Mouse (Mus musculus): ENCODE data around the gene Chrna3. TPM values are rescaled to one million over a fixed set of nuclear protein-coding genes. Genes with fewer than 3 reads are reported as not detected.
A peak's percentile ranks its signal among the peaks of the same experiment; 100 is the strongest.

Gene Chrna3
- total RNA-seq (2022), result 10 to 100 TPM; 15.0 to 38.6 (median 22.9) TPM

DNA sequence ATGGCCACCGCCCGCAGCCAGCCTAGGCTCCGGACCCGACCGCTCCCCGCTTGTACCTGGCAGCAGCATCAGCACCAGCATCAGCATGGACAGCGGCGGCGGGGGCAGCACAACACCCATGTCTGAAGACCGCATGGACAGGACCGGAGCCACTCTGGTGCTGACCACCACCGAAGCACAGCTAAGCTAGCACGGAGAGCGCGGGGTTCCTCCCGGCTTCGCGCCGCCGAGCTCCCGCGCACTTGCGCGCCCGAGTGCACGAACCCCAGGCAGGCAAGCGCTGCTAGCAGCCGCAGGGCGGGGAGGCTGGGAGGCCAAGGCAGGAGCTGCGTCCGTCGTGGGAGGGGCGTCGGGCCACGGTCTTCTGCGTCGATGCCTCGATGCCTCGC, at the start of gene Chrna3:
Chrna3 (minus strand) TSS at position 288 of the 389 bp plus-strand sequence.
- DNase-seq, result no peak

DNA sequence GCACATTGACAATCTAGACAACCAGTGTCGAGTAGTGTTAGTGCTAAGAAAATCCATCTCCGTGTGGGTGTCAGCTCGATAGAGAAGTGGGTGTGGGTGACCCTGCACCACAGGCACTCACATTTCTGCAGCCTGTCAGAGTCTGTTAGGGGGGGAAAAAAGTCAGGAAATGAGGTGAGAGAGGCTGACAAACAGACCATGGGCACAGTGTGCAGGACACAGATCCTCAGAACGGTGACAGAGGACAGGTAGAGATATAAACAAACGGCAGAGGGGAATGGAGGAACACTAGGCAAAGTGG, 41.6 kb upstream of the Chrna3 start:
- DNase-seq, result no peak

DNA sequence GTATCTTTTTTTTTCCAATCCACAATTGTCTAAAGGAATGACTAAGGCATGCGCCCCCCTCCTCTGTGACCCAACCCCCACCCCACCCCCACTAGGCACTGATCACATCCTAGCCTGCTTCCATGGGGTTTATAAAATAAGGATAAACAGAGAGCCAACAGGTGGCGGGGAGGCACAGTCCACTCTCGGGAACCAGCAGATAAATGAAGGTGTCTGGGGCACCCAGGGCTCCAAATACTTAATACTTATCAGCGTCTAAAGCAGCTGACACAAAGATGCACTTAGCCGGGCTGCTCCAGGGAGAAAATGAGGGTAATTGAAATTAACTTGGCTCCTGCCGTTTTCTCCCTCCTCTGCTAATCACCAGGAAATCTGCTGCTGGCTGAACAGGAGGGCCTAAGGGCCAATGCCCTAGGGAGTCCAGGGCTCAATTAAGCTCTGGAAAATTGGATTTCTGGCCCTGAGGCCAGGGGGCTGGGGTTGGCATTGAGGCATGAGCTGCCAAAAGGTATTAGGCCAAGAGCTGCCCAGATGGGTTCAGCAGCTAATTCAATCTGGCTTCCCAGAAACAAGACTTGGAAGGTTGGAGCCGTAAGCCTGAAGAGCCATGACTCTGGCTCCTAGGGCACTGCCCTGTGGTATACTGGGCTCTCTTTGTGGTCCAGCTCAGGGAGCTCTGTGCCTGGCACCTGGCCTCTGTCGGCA, 41.0 kb upstream of the Chrna3 start:
- peak; percentile 35 for DNase-seq

DNA sequence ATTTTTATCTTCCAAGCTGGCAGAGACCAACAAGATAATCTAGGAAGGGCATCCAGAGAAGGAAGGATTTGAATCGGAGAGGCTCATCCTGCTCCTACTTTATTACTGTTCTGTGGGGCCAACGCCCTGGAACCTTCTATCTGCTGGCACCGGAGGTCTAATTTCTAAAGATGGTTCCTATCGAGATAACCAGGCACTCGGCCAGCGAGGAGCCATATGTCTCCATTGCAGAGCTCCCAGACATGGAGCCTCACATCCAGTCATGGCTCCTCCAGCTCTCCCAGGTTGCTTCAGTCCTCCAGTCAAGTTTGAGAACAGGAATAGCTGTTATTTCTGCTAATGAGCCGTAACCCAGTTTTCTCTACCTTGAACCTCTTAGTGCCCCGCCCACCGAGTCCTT, 38.9 kb upstream of the Chrna3 start:
- DNase-seq, result no peak

DNA sequence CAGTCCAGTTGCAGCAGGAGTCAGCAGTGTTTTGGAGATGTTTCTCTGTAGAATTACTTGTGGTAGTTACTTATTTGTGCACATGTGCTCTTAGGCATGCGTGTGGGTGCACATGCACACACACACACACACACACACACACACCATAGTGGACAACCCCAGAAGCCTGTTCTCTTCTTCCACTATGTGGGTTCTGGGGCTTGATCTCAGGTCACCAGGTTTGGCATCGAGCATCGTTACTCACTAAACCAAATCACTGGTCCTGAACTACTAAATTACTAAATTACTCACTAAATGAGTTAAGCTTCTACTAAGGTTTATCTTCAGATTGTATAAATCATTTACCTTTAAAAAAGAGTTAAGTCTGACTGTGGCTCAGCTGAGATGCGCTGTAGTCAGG, 31.7 kb upstream of the Chrna3 start:
- DNase-seq, result no peak

DNA sequence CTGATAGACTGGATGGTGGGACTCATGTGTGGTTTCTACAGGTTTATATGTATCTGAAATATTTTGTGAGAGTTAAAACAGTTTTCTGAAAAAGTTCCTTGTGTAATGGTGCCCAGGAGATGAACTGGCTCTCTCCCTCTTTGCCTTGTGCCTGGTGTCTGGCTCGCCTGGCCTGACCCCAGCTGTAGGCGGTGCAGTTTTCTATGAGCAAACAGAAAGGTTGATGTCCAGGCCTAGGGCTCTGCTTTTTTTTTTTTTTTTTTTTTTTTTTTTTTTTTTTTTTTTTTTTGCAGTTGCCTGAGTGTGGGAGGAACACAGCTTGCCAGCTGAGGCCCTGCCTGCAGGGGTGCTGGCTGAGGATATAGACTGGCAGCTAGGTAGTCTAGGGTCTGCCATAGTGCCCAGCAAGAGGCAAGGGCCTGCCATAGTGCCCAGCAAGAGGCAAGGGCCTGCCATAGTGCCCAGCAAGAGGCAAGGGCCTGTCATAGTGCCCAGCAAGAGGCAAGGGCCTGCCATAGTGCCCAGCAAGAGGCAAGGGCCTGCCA, 29.1 kb upstream of the Chrna3 start:
- DNase-seq, result no peak

DNA sequence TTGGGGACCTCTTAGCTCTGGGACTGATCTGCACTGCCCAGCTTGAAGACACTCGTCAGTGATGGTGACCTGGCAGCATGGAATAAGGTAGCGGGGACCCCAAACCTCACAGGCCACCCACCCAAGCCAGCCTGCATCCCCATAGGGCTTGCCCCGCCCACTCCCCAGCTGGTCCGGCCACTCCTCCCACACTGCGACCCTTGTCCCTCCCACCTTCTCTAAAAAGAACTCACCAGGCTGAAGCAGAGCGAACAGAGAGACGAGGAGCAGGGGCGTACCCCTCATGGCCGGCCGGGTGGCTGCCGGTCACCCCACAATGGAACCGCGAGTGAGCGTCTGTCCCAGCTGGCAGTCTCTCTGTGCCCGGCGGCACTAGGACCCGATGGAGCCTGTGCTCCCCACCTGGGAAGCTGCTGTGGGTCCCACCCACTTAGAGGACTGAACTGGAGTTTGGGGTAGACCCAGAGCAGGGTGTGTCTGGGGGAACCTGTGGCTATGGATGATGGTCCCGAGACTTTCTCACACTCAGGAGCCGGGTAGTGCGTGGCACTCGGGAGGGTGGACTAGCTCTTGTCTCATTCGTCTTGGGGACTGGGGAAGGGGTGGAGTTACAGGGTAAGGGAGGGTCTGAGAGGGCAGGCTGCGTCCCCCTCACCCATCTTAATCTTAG, 22.0 kb upstream of the Chrna3 start, which contains the start of gene Chrnb4:
Chrnb4 (minus strand) TSS at position 569 of the 670 bp plus-strand sequence.
- DNase-seq, result no peak

DNA sequence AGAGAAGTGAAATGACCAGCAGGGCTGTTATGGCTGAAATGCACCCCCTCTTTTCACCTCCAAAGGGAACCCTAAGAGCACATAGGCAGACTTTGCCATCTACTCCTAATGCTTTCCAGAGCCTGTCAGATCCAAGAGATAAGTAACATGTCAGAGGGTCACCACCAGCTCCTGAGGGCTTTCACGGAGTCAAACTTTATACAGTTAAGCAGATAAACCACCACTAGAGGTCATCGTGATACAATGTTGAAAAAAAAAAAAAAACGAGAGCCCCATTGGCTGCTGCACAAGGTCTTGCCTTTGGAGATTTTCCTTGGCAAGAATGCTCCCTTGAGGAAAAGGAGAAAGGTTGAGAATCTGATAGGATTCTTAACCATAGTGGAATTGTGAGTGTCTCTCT, 20.4 kb upstream of the Chrna3 start:
- DNase-seq, result no peak

DNA sequence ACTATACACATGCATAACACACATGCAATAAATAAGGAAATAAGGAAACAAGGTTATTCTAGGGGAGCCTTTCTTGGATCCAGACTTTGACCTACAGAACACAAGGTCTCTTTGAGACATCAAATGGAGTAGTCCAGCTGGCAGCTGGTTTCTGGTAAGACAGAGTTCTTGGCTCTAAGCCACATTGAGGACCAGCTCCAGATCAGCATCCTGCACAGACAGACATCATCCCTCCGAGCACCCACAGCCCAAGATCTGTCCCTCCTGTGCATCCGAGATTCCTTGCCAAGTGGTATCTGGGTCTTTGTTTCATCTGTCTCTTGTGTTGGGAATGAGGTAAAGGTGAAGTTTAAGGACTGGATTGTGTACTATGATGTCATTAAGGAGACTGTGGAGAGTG, 18.6 kb upstream of the Chrna3 start:
- no peak for DNase-seq

DNA sequence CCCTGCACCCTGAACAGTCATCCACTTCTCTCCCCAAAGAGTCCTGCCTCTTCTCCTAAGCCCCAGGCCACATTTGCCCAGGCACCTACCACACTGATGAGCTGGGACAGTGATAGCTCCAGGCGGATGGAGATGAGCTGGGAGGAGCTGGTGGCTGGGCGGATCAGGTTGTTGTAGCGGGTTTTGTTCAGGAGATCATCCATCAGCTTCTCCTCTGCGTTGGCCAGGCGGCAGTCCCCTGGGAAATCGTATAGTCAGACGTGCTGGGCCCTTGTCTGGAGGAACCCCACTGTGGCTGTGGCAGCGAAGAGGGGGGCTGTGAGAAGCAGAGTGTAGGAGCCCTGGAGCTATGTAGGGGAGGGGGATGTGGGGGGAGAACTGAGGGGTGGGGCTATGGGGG, 17.3 kb upstream of the Chrna3 start:
- DNase-seq, result no peak

DNA sequence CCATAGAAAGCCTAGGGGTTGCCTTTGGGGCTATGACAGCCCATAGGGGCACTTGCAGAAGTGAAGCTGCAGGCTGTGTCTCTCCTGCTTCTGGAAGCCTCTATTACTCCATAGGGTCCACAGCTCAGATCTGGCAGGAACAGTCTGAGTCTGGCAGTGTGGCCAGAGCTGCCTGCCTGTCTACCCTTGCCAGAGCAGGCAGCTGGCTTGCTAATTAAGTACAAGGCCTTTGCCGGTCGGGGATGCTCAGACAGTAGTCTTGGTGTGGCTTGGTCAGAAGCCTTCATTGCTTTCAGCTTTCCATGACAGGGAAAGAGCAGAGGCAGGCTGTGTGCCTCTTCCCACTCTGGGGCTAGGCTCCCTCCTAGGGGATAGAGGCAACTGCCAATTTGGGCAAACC, 15.0 kb upstream of the Chrna3 start:
- DNase-seq, result no peak

DNA sequence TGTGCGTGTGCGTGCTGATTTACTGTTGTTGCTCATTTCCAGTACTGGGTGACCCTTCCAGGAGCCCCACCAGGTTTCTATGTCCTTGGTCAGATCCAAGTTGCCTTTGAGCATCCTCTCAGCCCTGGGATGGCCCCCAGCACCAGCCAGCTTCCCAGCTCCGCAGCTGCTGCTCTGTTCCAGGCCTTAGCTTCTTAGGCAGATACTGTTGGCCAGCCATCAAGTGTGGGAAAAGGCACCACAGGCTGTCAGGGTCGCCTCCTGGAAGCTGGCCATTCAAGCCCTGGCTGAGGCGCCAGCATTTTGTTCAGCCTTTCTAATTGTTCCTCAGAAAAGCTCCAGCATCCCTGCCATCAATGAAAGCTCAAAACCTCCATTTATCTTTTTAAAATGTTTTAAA, 13.6 kb upstream of the Chrna3 start:
- no peak for DNase-seq

DNA sequence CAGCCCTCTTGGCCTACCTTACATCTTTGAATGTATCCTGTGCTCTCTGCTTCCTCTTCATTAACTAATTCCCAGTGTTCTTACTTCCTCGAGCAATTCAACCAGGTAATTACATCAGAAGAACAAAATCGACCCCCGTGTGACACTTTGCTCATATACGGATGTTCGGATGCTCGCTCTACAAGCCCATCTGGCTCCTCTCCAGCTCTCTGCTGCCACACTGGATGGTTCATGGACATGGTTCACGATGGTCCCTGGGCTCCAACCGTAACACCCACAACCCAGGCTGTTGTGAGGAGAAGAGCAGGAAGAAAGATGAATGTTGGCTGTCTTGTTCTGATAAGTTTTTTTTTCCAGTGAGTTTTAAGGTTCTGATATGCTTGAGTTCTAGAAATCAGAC, 12.6 kb upstream of the Chrna3 start:
- DNase-seq, result no peak

DNA sequence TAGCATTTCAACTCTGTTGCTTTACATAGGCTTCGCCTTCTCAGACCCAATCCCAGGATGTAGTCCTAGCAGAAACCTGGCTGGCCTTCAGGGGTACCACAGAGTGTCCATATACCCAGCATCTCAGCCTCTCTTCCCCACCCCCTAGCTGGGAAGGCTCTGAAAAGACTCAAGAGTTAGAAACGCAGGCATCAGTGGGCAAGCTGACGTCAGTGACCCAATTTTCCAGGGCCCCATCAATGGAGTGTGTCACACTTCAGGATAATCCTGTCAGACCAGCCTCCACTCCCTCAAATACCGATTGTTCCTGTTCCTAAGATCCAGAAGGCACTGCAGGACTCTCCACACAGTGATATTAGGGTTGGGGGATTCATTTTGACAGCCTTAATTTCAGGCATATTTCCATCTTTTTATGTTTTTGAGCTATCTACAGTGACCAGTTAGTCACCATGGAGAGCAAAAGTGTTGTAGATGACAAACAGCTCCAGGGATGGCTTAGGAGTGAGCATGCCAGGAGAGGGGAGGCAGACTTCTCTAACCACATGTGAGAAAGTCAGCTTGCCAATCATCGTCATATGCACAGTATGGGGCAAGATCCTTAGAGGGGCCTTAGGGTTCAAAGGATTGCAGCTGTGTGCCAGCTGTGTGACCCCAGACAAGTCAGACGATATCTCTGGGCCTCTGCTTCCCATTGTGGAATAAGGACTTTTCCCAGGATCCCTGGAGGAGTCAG, 5.2 kb upstream of the Chrna3 start:
- no peak for DNase-seq

DNA sequence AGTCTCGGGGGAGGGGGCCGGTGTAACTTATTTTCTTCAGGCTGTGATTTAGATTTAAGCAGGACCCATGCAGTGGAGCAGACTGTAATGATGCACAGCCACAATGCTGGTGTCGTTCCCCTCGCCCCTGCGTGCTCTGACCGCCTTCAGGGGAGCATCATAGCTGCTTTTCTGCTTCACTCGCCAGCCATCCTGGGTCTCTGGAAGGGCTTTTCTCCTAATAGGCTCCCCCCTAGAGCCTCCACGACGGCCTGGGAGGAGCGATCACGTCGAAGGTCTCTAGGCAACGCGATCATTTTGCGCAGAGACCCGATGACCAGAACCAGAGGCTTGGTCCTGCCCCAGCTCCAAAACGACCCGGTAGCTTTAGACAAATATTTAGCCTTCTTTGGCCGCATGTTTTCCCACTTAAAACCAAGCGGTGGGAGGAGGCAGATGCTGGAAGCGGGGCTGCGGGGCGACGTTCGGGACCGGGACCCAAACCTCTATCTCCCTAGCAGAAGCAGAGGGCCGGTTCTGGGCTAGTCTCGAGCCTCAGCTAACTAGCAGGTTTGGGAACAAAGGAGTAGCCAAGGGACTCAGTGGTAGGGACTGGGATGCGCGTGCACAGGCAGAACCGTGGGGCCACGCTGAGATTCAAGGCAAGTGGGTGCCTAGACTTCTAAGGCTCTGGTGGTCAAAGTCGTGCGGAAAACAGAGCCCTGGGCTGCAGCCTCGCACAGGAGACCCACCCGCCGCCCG, 658 bp downstream of the Chrna3 start:
- DNase-seq, result no peak

DNA sequence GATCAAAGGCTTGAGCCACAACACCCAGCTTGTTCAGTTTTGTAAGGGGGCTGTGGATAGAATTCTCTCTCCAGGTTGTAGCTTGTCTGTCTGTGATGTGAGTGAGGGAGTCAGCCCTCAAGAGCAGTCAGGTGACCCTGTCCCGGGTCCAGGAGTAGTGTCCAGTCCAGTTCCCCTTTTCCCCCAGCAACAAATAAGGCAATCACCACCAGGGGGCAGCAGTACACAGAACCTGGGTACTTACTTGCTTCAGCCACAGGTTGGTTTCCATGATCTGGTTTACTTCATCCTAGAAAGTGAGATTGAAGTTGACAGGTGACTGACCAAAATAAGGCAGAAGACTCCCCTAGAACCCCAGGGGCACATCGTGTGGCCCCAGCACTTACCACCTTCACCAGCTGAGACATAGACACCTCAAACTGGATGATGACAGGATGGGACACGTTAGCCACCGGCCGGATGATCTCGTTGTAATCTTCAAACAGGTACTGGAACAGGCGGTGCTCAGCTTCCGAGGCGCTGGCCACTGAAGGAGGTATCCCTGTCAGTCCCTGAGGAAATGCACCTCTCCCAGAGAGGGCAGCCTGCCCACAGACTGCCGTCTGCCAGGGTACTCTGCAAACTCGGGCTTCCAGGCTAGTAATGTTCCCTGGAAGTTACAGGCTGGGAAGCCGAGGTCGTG, 2.3 kb downstream of the Chrna3 start:
- DNase-seq, result peak; percentile 59

DNA sequence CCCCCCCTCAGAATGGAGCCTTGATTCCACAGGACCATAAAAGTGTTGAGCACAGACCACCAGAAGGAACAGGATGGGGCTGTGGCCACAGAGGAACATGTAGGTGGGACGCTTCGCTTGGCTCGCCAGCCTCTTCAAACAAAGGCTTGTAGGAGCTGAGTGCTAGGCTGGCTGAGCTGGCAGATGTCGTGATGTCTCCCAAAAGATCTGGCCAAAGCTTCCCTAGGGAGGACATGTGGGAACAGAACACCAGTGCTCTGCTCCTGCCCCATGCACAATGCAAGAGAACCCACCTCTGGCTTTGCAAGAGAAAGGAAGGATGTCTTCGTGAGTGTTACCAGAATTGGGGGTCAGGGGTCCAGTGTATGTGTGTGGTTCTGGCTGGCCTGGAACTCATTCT, 3.0 kb downstream of the Chrna3 start:
- DNase-seq, result no peak

DNA sequence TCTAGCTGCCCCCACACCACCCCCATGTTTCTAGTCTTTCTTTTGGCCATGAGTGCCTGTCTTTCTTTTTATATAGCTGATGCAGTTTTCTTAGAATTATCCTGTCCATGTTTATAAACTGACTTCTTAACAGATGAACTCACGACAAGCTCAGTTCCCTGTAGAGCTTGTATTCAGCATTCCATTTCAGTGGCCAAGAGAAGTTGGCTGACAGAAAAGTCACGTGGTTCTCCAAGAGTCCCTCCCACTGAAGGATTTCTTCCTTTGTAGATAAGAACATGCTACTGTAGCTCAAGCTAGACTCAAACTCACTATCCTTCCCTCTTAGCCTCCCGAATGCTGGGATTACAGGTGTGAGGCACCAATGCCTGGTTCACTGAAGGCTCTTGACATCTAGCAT, 9.4 kb downstream of the Chrna3 start:
- DNase-seq, result no peak

DNA sequence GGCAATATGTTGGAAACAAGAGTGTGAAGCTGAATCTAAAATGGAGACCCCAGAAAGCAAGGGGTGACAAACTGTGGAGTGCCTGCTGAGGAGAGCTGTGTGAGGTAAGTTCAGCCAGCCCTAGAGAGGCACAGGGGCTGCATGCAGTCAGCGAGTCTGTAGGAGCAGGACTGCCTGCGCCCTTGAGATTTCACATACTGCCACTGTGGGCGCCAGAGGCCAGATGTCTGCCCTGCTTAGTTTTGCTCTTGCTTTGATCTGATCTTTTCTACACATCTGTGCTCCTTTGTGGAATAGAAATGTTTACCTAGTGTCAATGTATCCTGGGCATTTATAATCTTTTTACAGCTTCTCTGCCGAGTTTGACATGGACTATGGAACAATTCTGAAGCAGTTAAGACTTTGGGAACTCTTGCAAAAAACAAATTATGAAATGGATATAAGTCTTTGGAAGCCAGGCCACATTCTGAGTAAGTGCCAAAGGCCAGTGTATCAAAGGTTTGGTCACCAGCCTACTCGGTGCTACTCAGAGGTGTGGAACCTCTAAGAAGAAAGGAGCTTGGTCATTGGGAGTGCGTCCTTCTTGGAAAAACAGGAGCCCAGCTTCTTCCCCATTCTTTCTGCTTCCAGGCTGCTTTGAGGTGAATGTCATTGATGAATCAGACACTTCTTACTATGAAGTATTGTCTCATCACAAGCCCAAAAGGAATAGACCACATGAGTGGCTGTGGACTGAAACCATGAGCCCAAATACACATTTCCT, 15.6 kb downstream of the Chrna3 start:
- DNase-seq, result no peak

DNA sequence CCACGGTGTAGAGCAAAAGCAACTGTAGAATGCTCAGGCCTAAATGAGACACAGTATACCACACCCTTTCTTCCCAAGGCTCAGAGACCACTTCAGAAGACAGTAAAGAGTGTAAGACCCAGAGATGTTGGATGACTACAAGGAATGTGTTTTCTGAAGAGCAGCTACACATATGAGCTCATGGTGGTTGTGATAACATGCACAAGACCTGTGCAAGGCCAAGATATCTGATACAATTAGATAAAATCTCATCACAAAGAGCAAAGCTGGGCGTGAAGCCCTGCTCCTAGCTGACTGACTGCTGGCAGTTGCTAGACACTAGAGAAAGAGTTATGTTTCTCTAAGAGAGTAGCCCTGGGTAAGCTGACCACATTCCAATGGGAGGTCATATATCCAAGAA, 16.7 kb downstream of the Chrna3 start:
- DNase-seq, result no peak

DNA sequence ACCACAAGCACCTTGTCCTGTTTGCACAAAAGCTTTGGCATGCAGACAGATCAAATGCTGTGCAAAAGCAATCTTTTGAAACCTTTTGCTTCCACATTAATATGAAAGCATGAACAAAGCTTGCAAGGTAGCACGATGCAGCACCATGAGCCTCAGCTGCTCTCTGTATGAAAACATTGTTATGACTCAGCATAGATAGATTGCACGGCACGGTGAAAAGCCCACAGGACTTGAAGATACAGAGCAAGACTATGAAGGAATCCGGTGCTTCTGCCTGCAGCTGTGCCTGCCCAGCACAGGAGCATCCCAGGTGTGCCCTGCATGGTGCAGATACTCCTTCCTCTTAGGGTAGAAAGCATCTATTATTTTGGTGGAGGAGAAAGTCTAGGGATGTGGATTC, 22.8 kb downstream of the Chrna3 start:
- no peak for DNase-seq

DNA sequence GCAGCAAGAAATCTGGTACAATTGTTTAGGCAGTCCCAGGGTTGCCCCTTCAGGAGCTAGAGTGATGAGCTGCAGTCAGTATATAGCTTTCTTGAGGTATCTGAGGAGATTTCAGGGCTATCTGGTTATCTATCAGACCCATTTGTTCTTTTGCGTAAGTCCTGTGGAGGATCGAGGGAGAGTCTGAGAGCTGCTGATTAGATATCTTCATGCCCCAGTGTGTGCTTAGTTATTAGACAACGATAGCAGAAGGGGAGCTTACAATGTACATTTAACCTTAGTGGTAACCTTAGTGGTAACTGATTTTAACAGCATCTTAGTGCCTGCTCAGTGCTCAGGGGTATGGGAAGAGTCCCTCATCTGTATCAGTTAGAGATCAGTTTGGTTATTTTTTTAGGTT, 30.7 kb downstream of the Chrna3 start:
- no peak for DNase-seq
